In the genomic region with DNA sequence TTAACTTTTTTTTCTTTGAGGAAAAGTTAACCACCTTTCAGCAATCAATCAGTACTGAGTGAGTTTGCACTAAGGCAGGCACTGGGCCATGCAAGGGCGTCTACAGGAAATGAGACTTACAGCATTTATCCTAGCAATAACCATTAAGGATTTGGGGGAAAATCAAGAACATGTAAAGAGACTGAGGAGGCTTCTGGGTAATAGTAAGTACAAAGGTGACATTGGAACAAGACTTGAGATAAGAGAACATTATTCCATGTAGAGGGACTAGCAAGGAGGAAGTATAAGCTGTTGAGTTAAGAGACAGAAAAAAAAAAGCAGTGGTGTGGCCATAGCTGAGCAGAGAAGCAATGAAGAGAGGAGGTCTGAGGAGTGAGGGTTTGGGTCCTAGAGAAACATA, we compare ENCODE assay signal across 20 mouse cellular contexts. TPM values are rescaled to one million over a fixed set of nuclear protein-coding genes. Genes with fewer than 3 reads are reported as not detected.
DNase-seq lines count a peak whose midpoint lies in the region; ATAC-seq and TF ChIP-seq lines count a peak whose summit lies in the region.
"Had no signal": no experiment of that assay in that cellular context is flagged by ENCODE, and none has a peak within 500 bp of the region (broad histone marks: within the 10 kb centered on the region; RNA-seq: fewer than 3 reads in every experiment).

No protein-coding gene starts in this region.

- no peak overlapping the region for H3K4me3 ChIP-seq in intestine, embryonic 15.5 days (replicated peaks)
- H3K4me3 ChIP-seq in intestine, postnatal 0 days (ENCODE audit: low read depth, low read length), result no peak overlapping the region
- H3K4me3 ChIP-seq: embryonic facial prominence, embryonic 10.5 days; embryonic facial prominence, embryonic 12.5 days; forebrain, embryonic 13.5 days; forebrain, embryonic 15.5 days had no signal

- 67% methylated on average over 1 of the region's 1 CpGs for WGBS in intestine, embryonic 15.5 days
- WGBS in intestine, postnatal 0 days, result 19% methylated on average over 1 of the region's 1 CpGs

- no peak overlapping the region for H3K4me2 ChIP-seq in intestine, embryonic 15.5 days (replicated peaks)
- no peak overlapping the region for H3K4me2 ChIP-seq in intestine, postnatal 0 days (replicated peaks; ENCODE audit: low read depth)
- H3K4me2 ChIP-seq: embryonic facial prominence, embryonic 12.5 days; forebrain, embryonic 13.5 days; forebrain, embryonic 15.5 days had no signal

- ATAC-seq in intestine, embryonic 15.5 days, result peak; percentile 71; the same call in 1 of the 2 replicates
- ATAC-seq in intestine, postnatal 0 days, result peak; percentile 79
- ATAC-seq: activated CD4-positive, CD25-positive, alpha-beta regulatory T cell, adult 4 months; forebrain, embryonic 13.5 days; forebrain, embryonic 15.5 days; forebrain, postnatal 0 days; Patski had no signal

- no peak overlapping the region for H3K27ac ChIP-seq in intestine, embryonic 15.5 days
- H3K27ac ChIP-seq in intestine, postnatal 0 days (ENCODE audit: low read depth, low read length), result no peak overlapping the region; the same call in 1 of the 2 replicates
- H3K27ac ChIP-seq: embryonic facial prominence, embryonic 10.5 days; embryonic facial prominence, embryonic 12.5 days; forebrain, embryonic 13.5 days; forebrain, embryonic 15.5 days had no signal

- H3K36me3 ChIP-seq in intestine, embryonic 15.5 days, result no peaks in the 10 kb centered on the region
- peaks cover 7% of the 10 kb centered on the region; the same call in 1 of the 2 replicates for H3K36me3 ChIP-seq in intestine, postnatal 0 days (ENCODE audit: control insufficient read depth, insufficient read depth)
- H3K36me3 ChIP-seq: embryonic facial prominence, embryonic 12.5 days; forebrain, embryonic 15.5 days had no signal

- no peaks in the 10 kb centered on the region for H3K9me3 ChIP-seq in intestine, embryonic 15.5 days
- H3K9me3 ChIP-seq in intestine, postnatal 0 days (ENCODE audit: control insufficient read depth), result no peaks in the 10 kb centered on the region
- H3K9me3 ChIP-seq: embryonic facial prominence, embryonic 10.5 days; embryonic facial prominence, embryonic 12.5 days; forebrain, embryonic 13.5 days; forebrain, embryonic 15.5 days had no signal

- no peak overlapping the region for H3K9ac ChIP-seq in intestine, embryonic 15.5 days
- H3K9ac ChIP-seq in intestine, postnatal 0 days (ENCODE audit: low read depth, low read length), result no peak overlapping the region
- H3K9ac ChIP-seq: embryonic facial prominence, embryonic 12.5 days; forebrain, embryonic 13.5 days; forebrain, embryonic 15.5 days; forebrain, postnatal 0 days had no signal

- no peaks in the 10 kb centered on the region for H3K27me3 ChIP-seq in intestine, embryonic 15.5 days (replicated peaks)
- H3K27me3 ChIP-seq in intestine, postnatal 0 days (replicated peaks; ENCODE audit: control insufficient read depth, insufficient read depth, low read length), result no peaks in the 10 kb centered on the region
- H3K27me3 ChIP-seq: embryonic facial prominence, embryonic 12.5 days; forebrain, embryonic 13.5 days; forebrain, embryonic 15.5 days; Patski had no signal

- no peak for DNase-seq in frontal cortex, adult 2 months (ENCODE audit: extremely low spot score in 1 of 2, low spot score in 1 of 2)
- no peak for DNase-seq in gastrocnemius, postnatal 4 days (ENCODE audit: low spot score in 2 of 2)
- no peak for DNase-seq in urinary bladder, postnatal 4 days (ENCODE audit: low spot score in 2 of 2)
- DNase-seq: adrenal gland, adult 8-10 months; adrenal gland, postnatal 14 days; adrenal gland, postnatal 36 days; cerebellum, adult 11-12 months; cerebellum, adult 2 months; cerebellum, adult 9-10 months; cerebellum, postnatal 10 days; cerebellum, postnatal 25 days; forebrain, postnatal 0 days had no signal

- H3K4me1 ChIP-seq in intestine, embryonic 15.5 days (replicated peaks), result no peaks in the 10 kb centered on the region
- no peaks in the 10 kb centered on the region for H3K4me1 ChIP-seq in intestine, postnatal 0 days (replicated peaks; ENCODE audit: control insufficient read depth, insufficient read depth, low read length)
- H3K4me1 ChIP-seq: embryonic facial prominence, embryonic 10.5 days; embryonic facial prominence, embryonic 12.5 days had no signal

- no peak for TF ChIP-seq CTCF in intestine, postnatal 0 days (IDR thresholded peaks at IDR 0.05; ENCODE audit: low read depth)

RNA-seq across cellular contexts. Expression of a gene that starts 57.5 kb away (rescaled TPM):
- polyA plus RNA-seq in intestine, embryonic 15.5 days (2015; fragmentation: Nextera tagmentation; extraction: Ambion mirVana), result 19.1 and 21.7 TPM in 2 replicates
- 17.5 and 18.3 TPM in 2 replicates for polyA plus RNA-seq in intestine, postnatal 0 days (2015; fragmentation: Nextera tagmentation; extraction: Ambion mirVana)
- 0.60 and 0.63 TPM in 2 replicates for polyA plus RNA-seq in frontal cortex, adult 2 months (2012; rRNA removed)
- total RNA-seq in gastrocnemius, postnatal 4 days (2021), result 10 to 100 TPM; 52.8 to 56.1 TPM

Comparison
In these comparisons a context has a peak if more than half of its experiments do, and no peak if none do; other contexts are left out.
1. RNA of a gene that starts 57.5 kb away (polyA plus RNA-seq): 19.1 to 21.7 TPM in intestine, embryonic 15.5 days and 17.5 to 18.3 TPM in intestine, postnatal 0 days; 0.60 to 0.63 TPM in frontal cortex, adult 2 months; every median in the first group is over 10 times any median in the second.